Mouse (Mus musculus): ENCODE data around the gene Dnah2. TPM values are rescaled to one million over a fixed set of nuclear protein-coding genes. Genes with fewer than 3 reads are reported as not detected.

The Dnah2 gene
- polyA plus RNA-seq (2016; fragmentation: Nextera tagmentation; extraction: Ambion mirVana): 1.2 and 1.9 TPM in 2 replicates

- 50% methylated on average over 12 of the region's 12 CpGs for WGBS
- peaks cover 95% of the 10 kb centered on the region for H3K4me1 ChIP-seq
- H3K27ac ChIP-seq (replicated peaks): peak within 1 kb of the TSS; percentile 96
- no peak for DNase-seq (ENCODE audit: low spot score)
- H3K27me3 ChIP-seq (ENCODE audit: low read depth, poor library complexity, severe bottlenecking): peaks cover 17% of the 10 kb centered on the region; the same call in 1 of the 2 replicates
- no peaks in the 10 kb centered on the region for H3K9me3 ChIP-seq (replicated peaks)
- peaks cover 1% of the 10 kb centered on the region for H3K36me3 ChIP-seq
- peak within 1 kb of the TSS; percentile 60 for H3K4me3 ChIP-seq
These were observed at the start of gene Dnah2 for GRCm38 (mm10) chr11:69549060-69549656. Gene Dnah2, minus strand, starts transcription at chr11:69549110.

- no peak for DNase-seq (ENCODE audit: low spot score)
- WGBS: 96% methylated on average over 6 of the region's 6 CpGs
- Histone ChIP-seq H3K27me3 (ENCODE audit: low read depth, poor library complexity, severe bottlenecking) (no peaks in the 10 kb centered on the region), H3K36me3 (peaks cover 56% of the 10 kb centered on the region), H3K4me3 (no peak overlapping the region), H3K27ac (replicated peaks) (no peak overlapping the region), H3K4me1 (peaks cover 17% of the 10 kb centered on the region), H3K9me3 (replicated peaks) (no peaks in the 10 kb centered on the region)
These were observed 45.9 kb upstream of the Dnah2 start for GRCm38 (mm10) chr11:69594853-69595252.

DNA sequence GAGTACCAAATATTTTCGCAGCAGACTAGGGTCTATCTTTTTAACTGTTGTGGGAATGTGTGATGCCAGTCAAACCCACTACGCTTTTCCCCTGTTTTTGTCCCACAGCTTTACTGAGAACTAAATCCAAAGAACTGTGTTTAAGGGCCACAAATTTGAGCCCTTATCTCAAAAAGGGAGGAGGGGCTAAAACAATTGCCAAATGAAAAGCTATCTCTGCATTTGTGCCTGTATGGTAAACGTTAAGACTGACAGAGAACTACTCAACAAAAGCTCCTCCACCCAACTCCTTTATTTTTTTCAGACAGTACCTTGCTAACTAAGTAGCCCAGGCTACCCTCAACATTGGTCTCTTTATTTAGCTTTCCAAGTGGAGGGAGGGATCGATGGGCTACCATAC, 43.9 kb upstream of the Dnah2 start:
- Histone ChIP-seq H3K27me3 (ENCODE audit: low read depth, poor library complexity, severe bottlenecking) (no peaks in the 10 kb centered on the region), H3K27ac (replicated peaks) (no peak overlapping the region), H3K4me1 (peaks cover 6% of the 10 kb centered on the region; the same call in 1 of the 2 replicates), H3K36me3 (peaks cover 76% of the 10 kb centered on the region), H3K4me3 (no peak overlapping the region), H3K9me3 (replicated peaks) (no peaks in the 10 kb centered on the region)
- 84% methylated on average over 4 of the region's 4 CpGs for WGBS
- no peak for DNase-seq (ENCODE audit: low spot score)

- WGBS: 78% methylated on average over 7 of the region's 7 CpGs
- Histone ChIP-seq H3K36me3 (peaks cover 83% of the 10 kb centered on the region), H3K4me1 (peaks cover 6% of the 10 kb centered on the region; the same call in 1 of the 2 replicates), H3K27ac (replicated peaks) (0 out of 2 replicates have a peak overlapping the region, but pooled peaks have one; percentile 24), H3K9me3 (replicated peaks) (no peaks in the 10 kb centered on the region), H3K4me3 (no peak overlapping the region), H3K27me3 (ENCODE audit: low read depth, poor library complexity, severe bottlenecking) (no peaks in the 10 kb centered on the region)
- no peak for DNase-seq (ENCODE audit: low spot score)
These were observed 43.2 kb upstream of the Dnah2 start for GRCm38 (mm10) chr11:69591899-69592637.

DNA sequence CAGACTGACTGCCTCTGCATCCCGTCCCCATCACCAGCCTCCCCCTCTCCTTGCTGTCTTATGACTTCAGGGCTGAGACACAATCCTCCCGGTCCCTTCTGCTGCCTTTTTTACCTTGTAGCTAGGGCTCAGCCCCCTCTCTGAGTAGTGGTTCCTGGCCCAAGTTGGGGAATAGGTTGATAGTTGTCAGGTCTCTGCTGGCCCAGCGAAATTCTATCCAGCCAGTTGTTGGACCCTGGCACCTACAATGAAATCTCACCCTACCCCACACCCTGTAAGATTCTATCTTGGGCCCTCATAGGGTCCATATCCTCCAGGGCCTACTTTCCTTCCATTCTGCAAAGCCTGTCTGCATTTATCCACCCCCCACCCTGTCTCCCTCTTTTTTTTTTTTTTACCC, 42.5 kb upstream of the Dnah2 start:
- H3K27me3 ChIP-seq (ENCODE audit: low read depth, poor library complexity, severe bottlenecking): no peaks in the 10 kb centered on the region
- H3K9me3 ChIP-seq (replicated peaks): no peaks in the 10 kb centered on the region
- no peak overlapping the region for H3K4me3 ChIP-seq
- peaks cover 90% of the 10 kb centered on the region for H3K36me3 ChIP-seq
- H3K4me1 ChIP-seq: peaks cover 6% of the 10 kb centered on the region; the same call in 1 of the 2 replicates
- 82% methylated on average over 3 of the region's 3 CpGs for WGBS
- no peak overlapping the region for H3K27ac ChIP-seq (replicated peaks)
- DNase-seq (ENCODE audit: low spot score): no peak

DNA sequence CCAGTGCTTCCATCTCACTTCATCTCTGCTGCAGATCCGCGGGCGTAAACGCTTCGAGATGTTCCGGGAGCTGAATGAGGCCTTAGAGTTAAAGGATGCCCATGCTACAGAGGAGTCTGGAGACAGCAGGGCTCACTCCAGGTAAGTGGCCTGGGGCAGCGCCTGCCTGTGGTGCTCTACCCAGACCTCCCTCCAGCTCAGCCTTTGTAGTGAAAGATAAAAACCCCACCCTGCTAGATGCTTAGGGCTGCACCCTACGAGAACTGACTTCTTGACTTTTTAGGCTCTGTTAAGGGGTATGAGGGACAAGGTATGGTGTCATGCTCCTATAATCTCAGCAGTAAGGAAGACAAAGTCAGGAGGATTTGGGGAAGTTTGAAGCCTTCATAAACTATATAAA, 41.7 kb upstream of the Dnah2 start:
- Histone ChIP-seq H3K4me1 (peaks cover 6% of the 10 kb centered on the region; the same call in 1 of the 2 replicates), H3K9me3 (replicated peaks) (no peaks in the 10 kb centered on the region), H3K27me3 (ENCODE audit: low read depth, poor library complexity, severe bottlenecking) (no peaks in the 10 kb centered on the region), H3K27ac (replicated peaks) (no peak overlapping the region), H3K4me3 (no peak overlapping the region), H3K36me3 (peaks cover 95% of the 10 kb centered on the region)
- 95% methylated on average over 8 of the region's 8 CpGs for WGBS
- DNase-seq (ENCODE audit: low spot score): no peak

- DNase-seq (ENCODE audit: low spot score): no peak
- 94% methylated on average over 22 of the region's 22 CpGs for WGBS
- no peaks in the 10 kb centered on the region for H3K9me3 ChIP-seq (replicated peaks)
- H3K27me3 ChIP-seq (ENCODE audit: low read depth, poor library complexity, severe bottlenecking): no peaks in the 10 kb centered on the region
- H3K27ac ChIP-seq (replicated peaks): no peak overlapping the region
- H3K4me3 ChIP-seq: no peak overlapping the region
- peaks cover 92% of the 10 kb centered on the region for H3K36me3 ChIP-seq
- H3K4me1 ChIP-seq: peaks cover 6% of the 10 kb centered on the region; the same call in 1 of the 2 replicates
These were observed 40.4 kb upstream of the Dnah2 start for GRCm38 (mm10) chr11:69589207-69589834.

GRCm38 (mm10) chr11:69585718-69586325, 36.9 kb upstream of the Dnah2 start:
- Histone ChIP-seq H3K4me3 (no peak overlapping the region), H3K36me3 (peaks cover 73% of the 10 kb centered on the region), H3K27ac (replicated peaks) (no peak overlapping the region), H3K27me3 (ENCODE audit: low read depth, poor library complexity, severe bottlenecking) (no peaks in the 10 kb centered on the region), H3K4me1 (peaks cover 14% of the 10 kb centered on the region), H3K9me3 (replicated peaks) (no peaks in the 10 kb centered on the region)
- DNase-seq (ENCODE audit: low spot score): no peak
- 87% methylated on average over 7 of the region's 7 CpGs for WGBS

GRCm38 (mm10) chr11:69584937-69585336, 36.0 kb upstream of the Dnah2 start:
- H3K4me1 ChIP-seq: peaks cover 14% of the 10 kb centered on the region
- H3K27me3 ChIP-seq (ENCODE audit: low read depth, poor library complexity, severe bottlenecking): no peaks in the 10 kb centered on the region
- H3K4me3 ChIP-seq: no peak overlapping the region
- no peak overlapping the region for H3K27ac ChIP-seq (replicated peaks)
- 97% methylated on average over 13 of the region's 13 CpGs for WGBS
- H3K36me3 ChIP-seq: peaks cover 64% of the 10 kb centered on the region
- no peaks in the 10 kb centered on the region for H3K9me3 ChIP-seq (replicated peaks)
- no peak for DNase-seq (ENCODE audit: low spot score)

GRCm38 (mm10) chr11:69584008-69584407, 35.1 kb upstream of the Dnah2 start:
- H3K36me3 ChIP-seq: peaks cover 54% of the 10 kb centered on the region
- H3K4me1 ChIP-seq: peaks cover 19% of the 10 kb centered on the region
- H3K27me3 ChIP-seq (ENCODE audit: low read depth, poor library complexity, severe bottlenecking): no peaks in the 10 kb centered on the region
- H3K4me3 ChIP-seq: no peak overlapping the region
- no peaks in the 10 kb centered on the region for H3K9me3 ChIP-seq (replicated peaks)
- 93% methylated on average over 7 of the region's 7 CpGs for WGBS
- H3K27ac ChIP-seq (replicated peaks): no peak overlapping the region
- no peak for DNase-seq (ENCODE audit: low spot score)

DNA sequence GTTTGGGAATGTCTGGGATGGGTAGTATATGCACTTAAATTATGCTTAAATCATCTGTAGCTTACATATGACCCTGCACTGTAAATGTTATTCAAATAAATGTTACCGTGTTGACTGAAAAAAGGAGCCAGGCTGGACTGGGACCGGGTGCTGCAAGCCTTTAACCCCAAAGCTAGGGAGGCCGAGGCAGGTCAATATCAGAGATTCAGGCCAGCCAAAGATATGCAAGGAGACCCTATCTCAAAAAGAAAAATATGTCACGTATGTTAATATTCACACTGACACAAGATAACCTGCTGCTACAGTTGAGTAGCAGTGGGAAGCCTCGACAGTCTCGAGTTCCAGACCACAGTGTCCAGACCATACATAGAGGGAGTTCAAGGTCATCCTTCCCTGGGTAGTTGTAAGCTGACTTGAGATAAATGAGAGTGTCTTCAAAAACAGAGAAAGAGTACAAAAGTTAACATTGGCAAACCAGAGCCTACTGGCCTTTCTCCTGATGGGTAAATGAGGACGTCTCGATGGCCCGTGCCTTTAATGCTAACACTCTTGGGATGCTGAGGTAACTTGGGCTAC, 33.4 kb upstream of the Dnah2 start:
- no peaks in the 10 kb centered on the region for H3K27me3 ChIP-seq (ENCODE audit: low read depth, poor library complexity, severe bottlenecking)
- peaks cover 32% of the 10 kb centered on the region for H3K4me1 ChIP-seq
- peak overlapping the region; percentile 90 for H3K4me3 ChIP-seq
- DNase-seq (ENCODE audit: low spot score): no peak
- peak overlapping the region; percentile 91 for H3K27ac ChIP-seq (replicated peaks)
- no peaks in the 10 kb centered on the region for H3K9me3 ChIP-seq (replicated peaks)
- WGBS: 68% methylated on average over 9 of the region's 9 CpGs
- H3K36me3 ChIP-seq: peaks cover 41% of the 10 kb centered on the region

DNA sequence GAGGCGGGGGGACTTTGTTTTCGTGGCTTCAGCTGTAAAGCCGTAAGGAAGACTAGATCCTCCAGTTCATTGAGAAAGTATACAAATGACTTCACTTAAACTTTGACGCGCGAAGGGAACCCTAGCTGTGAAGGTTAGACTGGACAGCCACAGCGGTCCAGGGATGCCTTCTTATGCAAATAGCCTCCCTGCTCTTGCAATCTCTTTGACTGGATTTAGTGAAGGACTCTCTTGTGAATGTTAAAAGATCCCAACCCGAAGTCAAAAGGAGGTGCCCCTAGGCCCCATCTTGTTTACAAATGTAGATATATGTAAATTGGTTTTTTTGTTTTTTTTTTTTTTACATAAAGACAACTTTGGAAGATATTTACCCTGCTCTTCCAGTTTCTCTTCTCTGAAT, 32.9 kb upstream of the Dnah2 start:
- under 1% methylated on average over 8 of the region's 8 CpGs for WGBS
- peaks cover 37% of the 10 kb centered on the region for H3K4me1 ChIP-seq
- no peaks in the 10 kb centered on the region for H3K9me3 ChIP-seq (replicated peaks)
- peak overlapping the region; percentile 90 for H3K4me3 ChIP-seq
- peak overlapping the region; percentile 91 for H3K27ac ChIP-seq (replicated peaks)
- H3K36me3 ChIP-seq: peaks cover 41% of the 10 kb centered on the region
- no peaks in the 10 kb centered on the region for H3K27me3 ChIP-seq (ENCODE audit: low read depth, poor library complexity, severe bottlenecking)
- no peak for DNase-seq (ENCODE audit: low spot score)
